Mouse (Mus musculus) heart, postnatal 0 days (tissue): Measurements from ENCODE around the gene Rasip1. TPM values are rescaled to one million over a fixed set of nuclear protein-coding genes. Genes with fewer than 3 reads are reported as not detected.

Experiments used
- ATAC-seq: fragments of 200-750 bp; cut with Nextera tagmentation; 2 replicates; pipeline ENCODE4 v1.8.0; 2017; ENCODE audit warnings: low read depth, moderate number of reproducible peaks, moderate library complexity; ENCODE audit not compliant: insufficient read depth
- DNase-seq: peaks from one replicate; pipeline ENCODE4 v3.0.0-alpha.2; 2016; ENCODE audit warnings: low spot score
- H3K27ac ChIP-seq: fragments of 300-500 bp; sonication (generic); 2 replicates; pipeline ENCODE4 v1.5.1; 2014; ENCODE audit warnings: low read depth, mild to moderate bottlenecking
- H3K27me3 ChIP-seq: fragments of 300-500 bp; sonication (generic); 2 replicates; pipeline ENCODE4 v1.6.1; 2014; ENCODE audit warnings: low read length, mixed read lengths; ENCODE audit not compliant: control insufficient read depth, insufficient read depth
- H3K36me3 ChIP-seq: fragments of 300-500 bp; sonication (generic); replicated peaks from 2 replicates; pipeline ENCODE4 v1.6.1; 2014; ENCODE audit warnings: low read length, mixed read lengths; ENCODE audit not compliant: control insufficient read depth, insufficient read depth
- H3K4me1 ChIP-seq: fragments of 300-500 bp; sonication (generic); 2 replicates; pipeline ENCODE4 v1.6.1; 2014; ENCODE audit warnings: antibody characterized with exemption; ENCODE audit not compliant: control insufficient read depth, insufficient read depth
- H3K4me2 ChIP-seq: fragments of 300-500 bp; sonication (generic); 2 replicates; pipeline ENCODE4 v1.6.1; 2014; ENCODE audit warnings: low read depth, mild to moderate bottlenecking, low read length, moderate library complexity
- H3K4me3 ChIP-seq: fragments of 300-500 bp; sonication (generic); 2 replicates; pipeline ENCODE4 v1.5.1; 2014; ENCODE audit warnings: low read depth, low read length
- H3K9ac ChIP-seq: fragments of 300-500 bp; sonication (generic); replicated peaks from 2 replicates; pipeline ENCODE4 v1.6.1; 2014; ENCODE audit warnings: low read depth, low read length, mixed read lengths
- H3K9me3 ChIP-seq: fragments of 300-500 bp; sonication (generic); replicated peaks from 2 replicates; pipeline ENCODE4 v1.6.1; 2016; ENCODE audit warnings: low read length; ENCODE audit not compliant: control insufficient read depth
- CTCF ChIP-seq: IDR thresholded peaks from 2 replicates; pipeline ENCODE4 v1.5.1; 2016; ENCODE audit warnings: antibody characterized with exemption, control low read depth, low read depth
- EP300 ChIP-seq: IDR thresholded peaks from 2 replicates; pipeline ENCODE4 v1.6.1; 2016; ENCODE audit warnings: antibody characterized with exemption, low read depth
- WGBS: fragments of 180-500 bp; shearing (Covaris S2); extraction: QIAGEN DNeasy Blood & Tissue Kit; methylation state at CpG from one replicate; pipeline ENCODE4 v1.1.7; 2014; 5-methylcytosine and 5-hydroxymethylcytosine counted together
- polyA plus RNA-seq: library from polyadenylated mRNA; unstranded; fragments of >200 nt; fragmentation: Nextera tagmentation; extraction: Ambion mirVana; gene quantifications from 2 replicates; pipeline ENCODE4 v1.2.1, GENCODE M21; 2015
- total RNA-seq: library from RNA; depleted of rRNA; stranded (reverse); fragments of >200 nt; gene quantifications from 2 replicates; pipeline ENCODE4 v1.2.3, GENCODE M21; 2014; ENCODE audit warnings: low replicate concordance

Gene Rasip1
- total and polyA plus RNA-seq, 2 experiments from 2014 or later = 13.7 to 77.6 TPM

- H3K4me2 ChIP-seq = no peak overlapping the region
- no peaks in the 10 kb centered on the region for H3K9me3 ChIP-seq
- H3K27ac ChIP-seq = peak overlapping the region; percentile 76
- TF ChIP-seq CTCF = no peak
- no peak for TF ChIP-seq EP300
- ATAC-seq = no peak
- no peak overlapping the region for H3K9ac ChIP-seq
- no peaks in the 10 kb centered on the region for H3K27me3 ChIP-seq
- H3K4me1 ChIP-seq = peaks cover 40% of the 10 kb centered on the region
- no peak overlapping the region for H3K4me3 ChIP-seq
- no peak for DNase-seq
- peaks cover 21% of the 10 kb centered on the region for H3K36me3 ChIP-seq
- 76% methylated on average over 19 of the region's 19 CpGs for WGBS
Measured at GRCm38 (mm10) chr7:45640191-45640957, 13.1 kb downstream of the Rasip1 start.

- H3K4me2 ChIP-seq = peak overlapping the region; percentile 66
- H3K4me1 ChIP-seq = peaks cover 40% of the 10 kb centered on the region
- 35% methylated on average over 15 of the region's 17 CpGs for WGBS
- H3K4me3 ChIP-seq = peak overlapping the region; percentile 29
- peak; percentile 37 for ATAC-seq
- no peaks in the 10 kb centered on the region for H3K27me3 ChIP-seq
- H3K9ac ChIP-seq = peak overlapping the region; percentile 47
- no peaks in the 10 kb centered on the region for H3K9me3 ChIP-seq
- peak overlapping the region; percentile 76 for H3K27ac ChIP-seq
- H3K36me3 ChIP-seq = peaks cover 17% of the 10 kb centered on the region
- DNase-seq = peak; percentile 76
- TF ChIP-seq EP300 (no peak), CTCF (no peak)
Measured at GRCm38 (mm10) chr7:45641391-45642040, 14.2 kb downstream of the Rasip1 start.

GRCm38 (mm10) chr7:45642083-45642482 lies 14.8 kb downstream of the Rasip1 start:
- Histone ChIP-seq H3K4me3 (peak overlapping the region; percentile 29), H3K4me1 (peaks cover 40% of the 10 kb centered on the region), H3K27ac (peak overlapping the region; percentile 76), H3K9me3 (no peaks in the 10 kb centered on the region), H3K27me3 (no peaks in the 10 kb centered on the region), H3K9ac (peak overlapping the region; percentile 47; the same call in 1 of the 2 replicates), H3K4me2 (peak overlapping the region; percentile 66), H3K36me3 (peaks cover 11% of the 10 kb centered on the region)
- DNase-seq = no peak
- no peak for ATAC-seq
- 47% methylated on average over 5 of the region's 5 CpGs for WGBS
- TF ChIP-seq CTCF = no peak

GRCm38 (mm10) chr7:45642503-45643255 lies 15.4 kb downstream of the Rasip1 start:
- no peak for ATAC-seq
- Histone ChIP-seq H3K9ac (peak overlapping the region; percentile 59), H3K27ac (peak overlapping the region; percentile 77), H3K27me3 (no peaks in the 10 kb centered on the region), H3K36me3 (0 out of 2 replicates have a peak, but pooled peaks cover 6% of the 10 kb centered on the region), H3K4me1 (peaks cover 40% of the 10 kb centered on the region), H3K4me3 (peak overlapping the region; percentile 38), H3K4me2 (peak overlapping the region; percentile 66), H3K9me3 (no peaks in the 10 kb centered on the region)
- 50% methylated on average over 16 of the region's 16 CpGs for WGBS
- TF ChIP-seq CTCF (no peak), EP300 (no peak)
- no peak for DNase-seq

GRCm38 (mm10) chr7:45643441-45644178 lies 16.3 kb downstream of the Rasip1 start:
- DNase-seq (peak; percentile 92), ATAC-seq (peak; percentile 78)
- TF ChIP-seq CTCF (no peak), EP300 (no peak)
- Histone ChIP-seq H3K9me3 (no peaks in the 10 kb centered on the region), H3K27ac (peak overlapping the region; percentile 77), H3K9ac (peak overlapping the region; percentile 59), H3K36me3 (0 out of 2 replicates have a peak, but pooled peaks cover 6% of the 10 kb centered on the region), H3K4me1 (peaks cover 36% of the 10 kb centered on the region), H3K27me3 (no peaks in the 10 kb centered on the region), H3K4me3 (peak overlapping the region; percentile 38), H3K4me2 (peak overlapping the region; percentile 66)
- 14% methylated on average over 28 of the region's 28 CpGs for WGBS
